Mouse (Mus musculus) liver, embryonic 12.5 days (tissue): Measurements from ENCODE around the gene Ppme1. TPM values are rescaled to one million over a fixed set of nuclear protein-coding genes. Genes with fewer than 3 reads are reported as not detected.
A peak's percentile ranks its signal among the peaks of the same experiment; 100 is the strongest.

Source experiments
- ATAC-seq: fragments of 200-750 bp; cut with Nextera tagmentation; 2 replicates; pipeline ENCODE4 v1.8.0; 2017; ENCODE audit warnings: moderate number of reproducible peaks, mild to moderate bottlenecking, moderate library complexity
- H3K27ac ChIP-seq: fragments of 300-500 bp; sonication (generic); 2 replicates; pipeline ENCODE4 v1.5.1; 2016; ENCODE audit warnings: mild to moderate bottlenecking
- H3K27me3 ChIP-seq: fragments of 300-500 bp; sonication (generic); replicated peaks from 2 replicates; pipeline ENCODE4 v1.6.1; 2016; ENCODE audit warnings: mild to moderate bottlenecking, moderate library complexity
- H3K36me3 ChIP-seq: fragments of 300-500 bp; sonication (generic); 2 replicates; pipeline ENCODE4 v1.6.1; 2016; ENCODE audit warnings: mild to moderate bottlenecking, moderate library complexity
- H3K4me1 ChIP-seq: fragments of 300-500 bp; sonication (generic); 2 replicates; pipeline ENCODE4 v1.6.1; 2016
- H3K4me2 ChIP-seq: fragments of 300-500 bp; sonication (generic); 2 replicates; pipeline ENCODE4 v1.6.1; 2016; ENCODE audit warnings: mild to moderate bottlenecking, moderate library complexity
- H3K4me3 ChIP-seq: fragments of 300-500 bp; sonication (generic); 2 replicates; pipeline ENCODE4 v1.5.1; 2016; ENCODE audit warnings: mild to moderate bottlenecking, moderate library complexity
- H3K9ac ChIP-seq: fragments of 300-500 bp; sonication (generic); 2 replicates; pipeline ENCODE4 v1.6.1; 2016; ENCODE audit warnings: mild to moderate bottlenecking, moderate library complexity
- H3K9me3 ChIP-seq: fragments of 300-500 bp; sonication (generic); replicated peaks from 2 replicates; pipeline ENCODE4 v1.6.1; 2016; ENCODE audit warnings: mild to moderate bottlenecking, moderate library complexity
- WGBS: fragments of 180-500 bp; shearing (Covaris S2); methylation state at CpG from one replicate; pipeline ENCODE4 v1.1.7; 2016; ENCODE audit not compliant: insufficient replicate concordance; 5-methylcytosine and 5-hydroxymethylcytosine counted together
- polyA plus RNA-seq: library from polyadenylated mRNA; unstranded; fragments of >200 nt; fragmentation: Nextera tagmentation; extraction: Ambion mirVana; gene quantifications from 2 replicates; pipeline ENCODE4 v1.2.1, GENCODE M21; 2016

Ppme1 gene
- polyA plus RNA-seq, 1 experiment from 2014 or later = 32.5 TPM

GRCm38 (mm10) chr7:100317534-100317933 is 54.6 kb downstream of the Ppme1 start:
- peak; percentile 71 for ATAC-seq
- peak overlapping the region; percentile 28 for H3K4me2 ChIP-seq
- 78% methylated on average over 5 of the region's 5 CpGs for WGBS
- no peak overlapping the region for H3K4me3 ChIP-seq
- H3K27me3 ChIP-seq = 0 out of 2 replicates have a peak, but pooled peaks cover 4% of the 10 kb centered on the region
- peaks cover 35% of the 10 kb centered on the region for H3K4me1 ChIP-seq
- no peaks in the 10 kb centered on the region; the same call in 1 of the 2 replicates for H3K36me3 ChIP-seq
- H3K9ac ChIP-seq = no peak overlapping the region
- peak overlapping the region; percentile 8; the same call in 1 of the 2 replicates for H3K27ac ChIP-seq
- no peaks in the 10 kb centered on the region for H3K9me3 ChIP-seq

GRCm38 (mm10) chr7:100316924-100317323 is 55.2 kb downstream of the Ppme1 start:
- Histone ChIP-seq H3K4me3 (no peak overlapping the region), H3K4me2 (peak overlapping the region; percentile 28), H3K27me3 (0 out of 2 replicates have a peak, but pooled peaks cover 4% of the 10 kb centered on the region), H3K9ac (no peak overlapping the region), H3K9me3 (no peaks in the 10 kb centered on the region), H3K36me3 (no peaks in the 10 kb centered on the region; the same call in 1 of the 2 replicates), H3K4me1 (peaks cover 36% of the 10 kb centered on the region), H3K27ac (peak overlapping the region; percentile 8; the same call in 1 of the 2 replicates)
- 17% methylated on average over 8 of the region's 8 CpGs for WGBS
- peak; percentile 83 for ATAC-seq

- no peak for ATAC-seq
- Histone ChIP-seq H3K9ac (no peak overlapping the region), H3K4me3 (no peak overlapping the region), H3K27me3 (0 out of 2 replicates have a peak, but pooled peaks cover 6% of the 10 kb centered on the region), H3K27ac (no peak overlapping the region), H3K4me2 (no peak overlapping the region), H3K4me1 (peaks cover 50% of the 10 kb centered on the region), H3K36me3 (no peaks in the 10 kb centered on the region), H3K9me3 (no peaks in the 10 kb centered on the region)
- 33% methylated on average over 4 of the region's 4 CpGs for WGBS
These were observed 59.4 kb downstream of the Ppme1 start for GRCm38 (mm10) chr7:100312716-100313115.

DNA sequence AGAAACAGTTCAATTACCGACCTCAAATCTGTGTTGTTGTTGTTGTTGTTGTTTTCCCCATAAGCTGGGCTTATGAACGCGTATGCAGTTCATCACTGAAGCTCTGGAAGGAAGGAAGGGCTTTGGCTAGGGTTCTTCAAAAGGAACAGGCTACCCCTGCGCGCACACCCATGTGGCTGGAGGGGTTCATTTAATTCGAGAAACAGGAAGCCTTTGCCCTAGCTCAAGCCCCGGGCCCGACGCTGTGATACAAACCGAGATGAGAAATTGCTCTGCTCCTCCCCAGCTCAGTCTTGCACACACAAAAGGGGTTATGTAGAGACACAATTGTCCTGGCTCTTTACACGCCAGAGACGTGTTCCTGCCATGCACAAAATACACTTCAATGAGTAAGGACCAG is 61.8 kb downstream of the Ppme1 start:
- no peak overlapping the region for H3K4me2 ChIP-seq
- H3K4me1 ChIP-seq = peaks cover 33% of the 10 kb centered on the region
- ATAC-seq = no peak
- H3K4me3 ChIP-seq = no peak overlapping the region
- H3K27me3 ChIP-seq = 0 out of 2 replicates have a peak, but pooled peaks cover 6% of the 10 kb centered on the region
- no peak overlapping the region for H3K27ac ChIP-seq
- H3K9me3 ChIP-seq = no peaks in the 10 kb centered on the region
- 59% methylated on average over 12 of the region's 12 CpGs for WGBS
- H3K9ac ChIP-seq = no peak overlapping the region
- no peaks in the 10 kb centered on the region for H3K36me3 ChIP-seq

GRCm38 (mm10) chr7:100309679-100310078 is 62.4 kb downstream of the Ppme1 start:
- no peak overlapping the region for H3K27ac ChIP-seq
- H3K9ac ChIP-seq = no peak overlapping the region
- 40% methylated on average over 6 of the region's 6 CpGs for WGBS
- no peak overlapping the region for H3K4me2 ChIP-seq
- H3K4me3 ChIP-seq = no peak overlapping the region
- H3K27me3 ChIP-seq = 0 out of 2 replicates have a peak, but pooled peaks cover 6% of the 10 kb centered on the region
- H3K36me3 ChIP-seq = no peaks in the 10 kb centered on the region
- H3K4me1 ChIP-seq = peaks cover 33% of the 10 kb centered on the region
- H3K9me3 ChIP-seq = no peaks in the 10 kb centered on the region
- no peak for ATAC-seq

- Histone ChIP-seq H3K27me3 (0 out of 2 replicates have a peak, but pooled peaks cover 6% of the 10 kb centered on the region), H3K36me3 (no peaks in the 10 kb centered on the region), H3K4me2 (no peak overlapping the region), H3K9ac (no peak overlapping the region), H3K4me1 (peaks cover 33% of the 10 kb centered on the region), H3K4me3 (no peak overlapping the region), H3K27ac (no peak overlapping the region), H3K9me3 (no peaks in the 10 kb centered on the region)
- no peak for ATAC-seq
- 41% methylated on average over 1 of the region's 1 CpGs for WGBS
These were observed 62.9 kb downstream of the Ppme1 start for GRCm38 (mm10) chr7:100309216-100309615.

DNA sequence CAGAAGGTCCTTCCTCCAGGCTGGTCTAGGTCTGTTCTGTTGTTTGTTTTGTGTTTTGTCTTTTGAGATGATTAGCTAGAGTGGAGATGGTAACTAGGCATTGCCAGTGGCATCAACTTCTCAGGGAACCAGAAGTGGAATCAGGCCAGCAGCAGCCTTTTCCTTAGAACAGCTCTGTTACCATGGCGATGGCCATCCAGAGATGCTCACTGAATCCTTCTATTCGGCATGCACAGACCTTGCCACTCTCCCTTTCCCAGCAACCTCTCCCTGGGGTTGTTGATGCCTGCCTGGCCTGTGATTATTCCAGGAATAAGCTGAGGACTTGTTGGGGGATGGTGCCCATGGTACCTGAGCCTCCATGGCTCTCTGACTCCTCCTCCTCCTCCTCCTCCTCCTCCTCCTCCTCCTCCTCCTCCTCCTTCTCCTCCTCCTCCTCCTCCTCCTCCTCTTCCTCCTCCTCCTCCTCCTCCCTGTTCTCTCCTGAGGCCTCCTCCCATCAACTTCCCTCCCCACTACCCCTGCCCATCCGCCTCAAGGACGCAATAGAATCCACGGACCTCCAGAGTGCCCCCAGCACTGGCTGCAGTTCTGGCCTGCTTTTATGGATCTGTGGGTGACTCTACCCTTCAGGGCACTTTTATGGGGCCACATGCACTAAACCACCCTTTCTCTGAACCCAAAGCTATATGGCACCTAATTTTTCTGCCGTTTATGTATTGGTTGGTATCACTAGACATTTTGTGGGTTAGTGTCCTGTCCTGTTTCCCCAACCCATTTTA is 64.0 kb downstream of the Ppme1 start:
- no peak overlapping the region for H3K27ac ChIP-seq
- ATAC-seq = no peak

DNA sequence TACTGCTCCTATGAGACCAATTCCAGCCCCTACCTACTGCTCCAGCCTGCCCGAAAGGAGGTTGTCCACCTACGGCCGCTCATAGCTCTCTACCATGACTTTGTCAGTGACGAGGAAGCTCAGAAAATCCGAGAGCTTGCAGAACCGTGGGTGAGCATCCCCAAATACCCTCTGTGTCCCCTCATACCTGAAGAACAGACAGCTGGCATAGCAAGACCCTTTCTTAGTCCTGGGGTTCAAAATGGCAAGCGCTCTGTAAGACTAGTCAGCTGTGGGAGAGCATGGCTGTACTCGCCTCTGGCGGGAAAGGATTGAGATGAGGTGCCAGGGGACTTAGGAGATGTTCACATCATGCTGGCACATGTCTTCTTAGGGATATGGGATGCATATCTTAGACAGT is 66.2 kb downstream of the Ppme1 start:
- WGBS = 74% methylated on average over 9 of the region's 9 CpGs
- H3K4me2 ChIP-seq = no peak overlapping the region
- no peaks in the 10 kb centered on the region for H3K9me3 ChIP-seq
- no peak for ATAC-seq
- no peaks in the 10 kb centered on the region for H3K36me3 ChIP-seq
- no peak overlapping the region for H3K4me3 ChIP-seq
- 0 out of 2 replicates have a peak, but pooled peaks cover 11% of the 10 kb centered on the region for H3K27me3 ChIP-seq
- no peak overlapping the region for H3K27ac ChIP-seq
- H3K4me1 ChIP-seq = peaks cover 31% of the 10 kb centered on the region
- no peak overlapping the region for H3K9ac ChIP-seq

More for the DNA sequence above, 64.0 kb downstream of the Ppme1 start:
- peaks cover 30% of the 10 kb centered on the region for H3K4me1 ChIP-seq
- H3K9ac ChIP-seq = no peak overlapping the region
- no peaks in the 10 kb centered on the region for H3K9me3 ChIP-seq
- H3K4me2 ChIP-seq = no peak overlapping the region
- no peak overlapping the region for H3K4me3 ChIP-seq
- no peaks in the 10 kb centered on the region for H3K36me3 ChIP-seq
- WGBS = 71% methylated on average over 6 of the region's 6 CpGs
- H3K27me3 ChIP-seq = 0 out of 2 replicates have a peak, but pooled peaks cover 6% of the 10 kb centered on the region

DNA sequence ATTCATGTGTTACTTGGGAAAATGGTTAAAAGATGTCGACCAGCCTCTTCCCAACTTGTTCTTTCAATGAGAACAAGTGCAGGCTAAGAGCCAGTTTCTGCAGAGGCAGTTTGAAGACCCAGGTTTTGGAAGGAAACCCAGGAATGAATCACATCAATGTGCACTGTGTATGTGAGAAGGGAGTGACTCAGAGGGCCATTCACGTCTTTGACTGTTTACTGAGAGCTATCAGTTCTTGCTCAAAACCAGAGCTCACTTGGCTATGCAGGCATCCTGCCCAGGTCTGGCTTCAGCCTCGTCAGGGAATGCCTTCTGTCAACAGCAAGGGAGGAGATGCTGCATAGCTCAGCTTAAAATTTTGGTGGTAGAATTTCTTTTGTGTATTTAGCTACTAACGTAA is 69.8 kb downstream of the Ppme1 start:
- no peaks in the 10 kb centered on the region for H3K36me3 ChIP-seq
- H3K4me3 ChIP-seq = no peak overlapping the region
- no peak overlapping the region for H3K27ac ChIP-seq
- H3K4me1 ChIP-seq = peaks cover 16% of the 10 kb centered on the region; the same call in 1 of the 2 replicates
- H3K27me3 ChIP-seq = peaks cover 8% of the 10 kb centered on the region; the same call in 1 of the 2 replicates
- 45% methylated on average over 4 of the region's 4 CpGs for WGBS
- H3K9ac ChIP-seq = no peak overlapping the region
- no peak for ATAC-seq
- H3K9me3 ChIP-seq = no peaks in the 10 kb centered on the region
- H3K4me2 ChIP-seq = no peak overlapping the region

- no peak overlapping the region for H3K4me2 ChIP-seq
- no peak overlapping the region for H3K27ac ChIP-seq
- WGBS = 57% methylated on average over 3 of the region's 3 CpGs
- H3K27me3 ChIP-seq = peaks cover 8% of the 10 kb centered on the region; the same call in 1 of the 2 replicates
- H3K9ac ChIP-seq = no peak overlapping the region
- no peak overlapping the region for H3K4me3 ChIP-seq
- no peaks in the 10 kb centered on the region for H3K36me3 ChIP-seq
- ATAC-seq = no peak
- H3K4me1 ChIP-seq = peaks cover 14% of the 10 kb centered on the region; the same call in 1 of the 2 replicates
- no peaks in the 10 kb centered on the region for H3K9me3 ChIP-seq
These were observed 70.7 kb downstream of the Ppme1 start for GRCm38 (mm10) chr7:100301390-100301789.

DNA sequence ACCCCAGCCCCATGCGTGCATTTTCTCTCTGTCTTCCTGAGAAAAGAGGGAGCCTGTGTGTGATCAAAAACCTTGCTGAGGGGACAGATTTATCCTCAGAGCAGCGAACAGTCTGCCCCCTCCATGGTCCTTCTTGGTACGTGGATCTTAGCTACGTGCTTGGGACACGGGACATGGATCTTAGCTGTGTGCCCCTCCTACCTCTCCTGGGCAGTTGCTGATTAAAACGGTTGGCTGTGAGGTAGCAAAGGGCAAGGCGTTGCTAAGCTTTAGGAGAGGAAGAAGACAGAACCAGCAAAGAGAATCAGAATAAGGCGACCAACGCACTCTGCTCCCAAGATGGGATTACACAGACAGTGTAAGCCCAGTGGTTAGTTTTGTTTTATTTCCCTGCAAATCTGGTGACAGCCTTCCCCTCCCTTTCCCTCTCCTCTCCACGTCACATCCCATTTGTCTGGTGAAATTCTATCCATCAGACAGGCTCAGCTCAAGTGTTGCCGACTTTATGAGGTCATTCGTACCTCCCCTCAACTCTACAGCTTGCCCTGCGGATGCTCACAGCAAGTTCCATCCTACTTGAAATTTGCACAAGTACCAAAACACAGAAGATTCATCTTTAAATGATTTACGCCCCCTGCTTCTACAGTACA is 73.1 kb downstream of the Ppme1 start:
- WGBS = 68% methylated on average over 14 of the region's 14 CpGs
- no peak for ATAC-seq
- H3K4me3 ChIP-seq = no peak overlapping the region

GRCm38 (mm10) chr7:100296699-100297098 is 75.4 kb downstream of the Ppme1 start:
- 67% methylated on average over 6 of the region's 6 CpGs for WGBS
- Histone ChIP-seq H3K9ac (no peak overlapping the region), H3K36me3 (no peaks in the 10 kb centered on the region), H3K27ac (no peak overlapping the region), H3K4me3 (no peak overlapping the region), H3K27me3 (peaks cover 18% of the 10 kb centered on the region), H3K9me3 (no peaks in the 10 kb centered on the region), H3K4me1 (peaks cover 12% of the 10 kb centered on the region; the same call in 1 of the 2 replicates), H3K4me2 (no peak overlapping the region)
- ATAC-seq = no peak

More for the DNA sequence above, 73.1 kb downstream of the Ppme1 start:
- peaks cover 12% of the 10 kb centered on the region; the same call in 1 of the 2 replicates for H3K4me1 ChIP-seq
- no peak overlapping the region for H3K27ac ChIP-seq
- no peak overlapping the region for H3K4me2 ChIP-seq
- H3K27me3 ChIP-seq = peaks cover 11% of the 10 kb centered on the region; the same call in 1 of the 2 replicates
- no peaks in the 10 kb centered on the region for H3K9me3 ChIP-seq
- no peak overlapping the region for H3K9ac ChIP-seq
- no peaks in the 10 kb centered on the region for H3K36me3 ChIP-seq
